Mouse (Mus musculus): ENCODE results near the gene Dgkg.

Gene Dgkg

GRCm38 (mm10) chr16:22656533-22657444, at the start of gene Dgkg:
TSS of gene Dgkg (minus strand) at chr16:22657221.
- peak; percentile 3 for DNase-seq (ENCODE audit: low spot score)

GRCm38 (mm10) chr16:22704946-22705345, 47.9 kb upstream of the Dgkg start:
- DNase-seq (ENCODE audit: low spot score) = no peak

GRCm38 (mm10) chr16:22704136-22704535, 47.1 kb upstream of the Dgkg start:
- DNase-seq (ENCODE audit: low spot score) = no peak

GRCm38 (mm10) chr16:22698846-22699760, 42.1 kb upstream of the Dgkg start:
- no peak for DNase-seq (ENCODE audit: low spot score)

GRCm38 (mm10) chr16:22698101-22698500, 41.1 kb upstream of the Dgkg start:
- DNase-seq (ENCODE audit: low spot score) = no peak

- no peak for DNase-seq (ENCODE audit: low spot score)
Observed at GRCm38 (mm10) chr16:22689622-22690021, 32.6 kb upstream of the Dgkg start.

GRCm38 (mm10) chr16:22687711-22688230, 30.8 kb upstream of the Dgkg start:
- DNase-seq (ENCODE audit: low spot score) = no peak

GRCm38 (mm10) chr16:22683605-22684004, 26.6 kb upstream of the Dgkg start:
- no peak for DNase-seq (ENCODE audit: low spot score)

- no peak for DNase-seq (ENCODE audit: low spot score)
Observed at GRCm38 (mm10) chr16:22682727-22683126, 25.7 kb upstream of the Dgkg start.

GRCm38 (mm10) chr16:22679641-22680040, 22.6 kb upstream of the Dgkg start:
- DNase-seq (ENCODE audit: low spot score) = no peak

GRCm38 (mm10) chr16:22674636-22675035, 17.6 kb upstream of the Dgkg start:
- DNase-seq (ENCODE audit: low spot score) = no peak

GRCm38 (mm10) chr16:22674164-22674563, 17.1 kb upstream of the Dgkg start:
- DNase-seq (ENCODE audit: low spot score) = no peak

- no peak for DNase-seq (ENCODE audit: low spot score)
Observed at GRCm38 (mm10) chr16:22664033-22664432, 7.0 kb upstream of the Dgkg start.

GRCm38 (mm10) chr16:22663136-22663535, 6.1 kb upstream of the Dgkg start:
- DNase-seq (ENCODE audit: low spot score) = no peak

GRCm38 (mm10) chr16:22661076-22661475, 4.1 kb upstream of the Dgkg start:
- DNase-seq (ENCODE audit: low spot score) = no peak

- no peak for DNase-seq (ENCODE audit: low spot score)
Observed at GRCm38 (mm10) chr16:22657874-22658789, 1.1 kb upstream of the Dgkg start.

- no peak for DNase-seq (ENCODE audit: low spot score)
Observed at GRCm38 (mm10) chr16:22655812-22656211, 1.2 kb downstream of the Dgkg start.

GRCm38 (mm10) chr16:22655223-22655622, 1.8 kb downstream of the Dgkg start:
- no peak for DNase-seq (ENCODE audit: low spot score)

GRCm38 (mm10) chr16:22654477-22654835, 2.6 kb downstream of the Dgkg start:
- DNase-seq (ENCODE audit: low spot score) = no peak

- DNase-seq (ENCODE audit: low spot score) = no peak
Observed at GRCm38 (mm10) chr16:22653817-22654476, 3.1 kb downstream of the Dgkg start.

- no peak for DNase-seq (ENCODE audit: low spot score)
Observed at GRCm38 (mm10) chr16:22651244-22651643, 5.8 kb downstream of the Dgkg start.
